Mouse (Mus musculus): ENCODE data around the gene Mcmbp. TPM values are rescaled to one million over a fixed set of nuclear protein-coding genes. Genes with fewer than 3 reads are reported as not detected.

Mcmbp gene
- total RNA-seq, 2 experiments from 2014 or later: 33.1 to 35.9 TPM

Other genes starting within 250 kb of the Mcmbp start
- 100 to 1,000 TPM; 157 to 160 TPM for gene Bag3, start 216.9 kb downstream of the Mcmbp start, total RNA-seq (2021)
- 1 to 10 TPM; 7.7 to 8.0 TPM for gene Inpp5f, start 129.2 kb downstream of the Mcmbp start, total RNA-seq (2021)
- 10 to 100 TPM; 29.3 to 30.0 TPM for gene Sec23ip, start 4.4 kb upstream of the Mcmbp start, total RNA-seq (2021)

Data from heart, postnatal 10 days (tissue).